Mouse (Mus musculus): ENCODE results near the gene Ppia.
A peak's percentile ranks its signal among the peaks of the same experiment; 100 is the strongest.
"Not testable (repeated sequence)": the region's sequence is repeated elsewhere in the genome, so short reads cannot be mapped to it uniquely, and the experiment has no call there.

Gene Ppia

DNA sequence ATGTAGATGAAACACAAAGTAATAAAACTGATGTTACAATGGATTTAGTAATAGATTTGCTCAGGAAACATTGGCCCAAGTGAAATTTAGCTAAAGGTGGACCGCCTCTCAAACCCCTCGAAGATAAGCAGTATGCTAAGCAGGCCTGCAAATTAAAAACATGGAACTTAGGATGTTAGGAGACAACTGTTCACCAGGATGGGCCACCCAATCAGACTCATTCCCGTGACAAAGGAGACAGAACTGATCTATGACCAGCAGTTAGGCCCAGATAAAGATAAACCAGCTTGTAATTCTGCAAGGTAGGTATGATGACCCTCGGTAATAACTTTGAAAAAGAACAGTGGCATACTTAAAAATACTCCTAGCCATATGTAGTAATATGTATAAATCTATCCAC, 27.9 kb downstream of the Ppia start:
- DNase-seq = no peak

DNA sequence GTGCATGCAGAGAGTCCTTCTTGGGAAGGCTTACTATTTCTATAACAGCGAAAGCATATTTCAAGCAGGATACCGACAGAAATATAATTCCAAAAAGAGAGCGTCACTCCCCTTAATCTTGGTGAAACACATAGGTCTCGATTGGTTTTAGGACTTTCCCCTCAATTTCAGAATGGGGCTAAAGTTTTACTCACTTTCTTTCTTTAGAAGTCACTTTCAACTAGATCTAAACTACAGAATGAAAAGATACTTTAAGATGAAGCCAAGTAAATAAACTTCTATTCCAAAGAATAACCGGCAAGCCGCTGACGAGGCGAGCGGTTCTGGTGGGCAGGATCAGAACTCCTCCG, 28.5 kb downstream of the Ppia start:
- no peak for DNase-seq

DNA sequence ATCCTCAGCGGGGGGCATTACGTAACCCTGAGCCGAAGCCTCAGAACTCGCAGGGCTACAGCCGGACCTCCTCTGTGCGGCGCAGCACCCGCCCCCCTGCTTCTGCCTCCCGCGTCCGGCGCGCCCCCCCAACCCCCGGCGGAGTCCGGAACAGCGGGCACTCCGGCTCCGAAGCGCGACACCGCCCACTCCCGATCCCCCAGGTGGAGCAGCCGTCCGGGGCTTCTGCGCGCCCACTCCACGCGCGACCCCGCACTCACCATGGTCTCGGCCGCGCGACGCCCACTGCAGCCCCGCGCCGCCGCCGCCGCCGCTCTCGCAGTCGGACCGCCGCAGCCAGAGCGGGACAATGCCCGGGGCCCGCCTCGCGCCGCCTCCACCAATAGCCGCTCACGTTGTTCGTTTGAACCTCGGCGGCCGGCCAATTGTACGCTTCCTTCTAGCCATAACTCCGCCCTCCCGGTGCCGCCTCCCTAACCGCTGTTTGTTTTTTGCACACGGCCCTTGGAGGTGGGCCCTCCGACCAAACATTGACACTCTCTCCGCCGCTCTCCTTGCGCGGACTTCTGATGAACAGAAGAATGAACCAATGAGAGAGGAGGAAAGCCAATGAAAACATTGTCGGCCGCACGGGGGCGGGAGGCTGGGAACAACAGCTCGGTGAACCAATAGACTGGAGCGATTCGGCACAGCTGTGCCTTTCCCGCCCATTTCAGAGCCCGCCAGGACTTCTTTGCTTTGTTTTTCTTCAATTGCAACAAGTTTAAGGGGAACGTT, 29.0 kb downstream of the Ppia start, which contains the start of gene H2afv:
H2afv (minus strand) TSS at position 367 of the 777 bp plus-strand sequence.
- peak; percentile 100 for DNase-seq

DNA sequence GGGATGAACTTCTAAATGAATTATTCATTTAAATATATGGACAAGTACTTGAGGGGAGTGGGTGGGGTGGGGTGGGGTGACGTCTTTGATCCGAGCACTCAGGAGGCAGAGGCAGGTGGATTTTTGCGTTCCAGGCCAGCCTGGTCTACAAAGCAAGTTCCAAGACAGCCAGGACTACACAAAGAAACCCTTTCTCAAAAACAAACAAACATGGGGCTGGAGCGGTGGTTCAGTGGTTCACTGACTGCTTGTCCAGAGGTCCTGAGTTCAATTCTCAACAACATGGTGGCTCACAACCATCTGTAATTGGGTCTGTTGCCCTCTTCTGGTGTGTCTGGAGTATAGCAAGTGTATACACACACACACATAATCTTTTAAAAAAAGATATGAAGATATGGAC, 30.2 kb downstream of the Ppia start:
- DNase-seq = no peak

DNA sequence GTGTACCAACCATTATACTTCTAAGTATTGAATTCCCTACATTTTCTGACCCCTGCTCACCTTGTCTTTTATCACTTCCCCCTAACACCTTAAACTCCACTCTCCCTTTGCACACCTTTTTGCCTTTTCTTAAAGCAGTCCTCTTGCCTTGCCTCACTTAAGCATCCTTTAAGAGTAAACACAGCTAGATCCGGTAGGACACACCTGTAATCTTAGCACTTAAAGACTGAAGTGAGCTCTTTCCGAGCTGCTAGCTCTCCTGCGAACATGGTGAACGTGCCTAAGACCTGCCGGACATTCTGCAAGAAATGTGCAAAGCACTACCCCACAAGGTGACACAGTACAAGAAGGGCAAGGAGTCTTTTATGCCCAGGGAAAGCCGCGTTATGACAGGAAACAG, 30.7 kb downstream of the Ppia start:
- no peak for DNase-seq

DNA sequence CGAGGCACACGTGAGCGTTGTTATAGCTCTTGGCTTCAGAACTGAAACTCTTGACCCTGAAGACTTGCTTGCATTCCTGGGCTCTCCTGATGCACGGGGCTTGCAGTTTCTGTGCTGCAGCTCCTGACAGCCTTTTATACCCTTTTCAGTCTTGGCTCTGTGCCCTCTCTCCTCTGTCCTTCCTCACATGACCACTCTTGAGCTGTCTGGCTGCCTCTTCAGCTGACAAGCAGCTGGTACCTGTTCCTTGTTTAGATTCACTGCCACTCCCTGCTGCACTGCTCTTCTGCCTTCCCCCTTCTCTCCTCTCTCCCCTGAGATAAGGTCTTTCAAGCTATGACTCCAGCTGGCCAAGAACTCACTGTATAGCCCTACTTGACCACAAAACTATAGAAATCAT, 32.2 kb downstream of the Ppia start:
- DNase-seq = no peak

DNA sequence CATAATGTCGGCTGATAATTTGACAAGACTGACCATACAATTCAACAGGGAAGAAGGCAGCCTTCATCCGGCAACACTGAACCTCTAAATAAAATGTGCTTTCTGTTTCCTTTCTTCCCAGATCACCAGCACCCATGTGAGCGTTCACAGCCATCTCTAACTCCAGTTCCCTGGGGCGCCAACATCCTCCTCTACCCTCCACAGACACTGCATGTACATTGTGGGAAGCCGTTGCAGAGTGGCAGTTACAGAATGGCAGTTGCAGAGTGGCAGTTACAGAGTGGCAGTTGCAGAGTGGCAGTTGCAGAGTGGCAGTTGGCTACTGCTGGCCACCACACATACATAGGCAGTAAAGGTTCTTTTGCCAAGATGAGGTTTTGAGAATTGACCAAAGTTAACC, 32.9 kb downstream of the Ppia start:
- DNase-seq = not testable (repeated sequence)

DNA sequence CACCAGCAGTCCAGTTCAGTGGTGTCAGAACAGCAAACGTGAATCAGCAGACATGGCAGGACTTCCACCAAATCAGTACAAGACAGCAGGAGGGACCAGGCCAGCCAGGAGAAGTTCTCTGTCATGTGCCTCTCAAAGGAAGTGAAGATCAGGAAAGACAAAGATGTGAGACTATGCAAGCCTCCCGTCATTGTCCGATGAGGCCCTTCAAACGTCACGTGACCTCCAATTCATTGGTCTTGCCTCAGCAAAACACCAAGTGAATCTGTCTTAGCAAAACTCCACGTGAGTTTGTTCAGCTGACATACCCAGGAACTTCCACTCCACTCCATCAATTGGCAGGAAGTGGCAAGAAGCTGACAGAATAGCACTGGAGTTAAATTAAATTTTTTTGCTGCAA, 40.8 kb downstream of the Ppia start:
- no peak for DNase-seq

DNA sequence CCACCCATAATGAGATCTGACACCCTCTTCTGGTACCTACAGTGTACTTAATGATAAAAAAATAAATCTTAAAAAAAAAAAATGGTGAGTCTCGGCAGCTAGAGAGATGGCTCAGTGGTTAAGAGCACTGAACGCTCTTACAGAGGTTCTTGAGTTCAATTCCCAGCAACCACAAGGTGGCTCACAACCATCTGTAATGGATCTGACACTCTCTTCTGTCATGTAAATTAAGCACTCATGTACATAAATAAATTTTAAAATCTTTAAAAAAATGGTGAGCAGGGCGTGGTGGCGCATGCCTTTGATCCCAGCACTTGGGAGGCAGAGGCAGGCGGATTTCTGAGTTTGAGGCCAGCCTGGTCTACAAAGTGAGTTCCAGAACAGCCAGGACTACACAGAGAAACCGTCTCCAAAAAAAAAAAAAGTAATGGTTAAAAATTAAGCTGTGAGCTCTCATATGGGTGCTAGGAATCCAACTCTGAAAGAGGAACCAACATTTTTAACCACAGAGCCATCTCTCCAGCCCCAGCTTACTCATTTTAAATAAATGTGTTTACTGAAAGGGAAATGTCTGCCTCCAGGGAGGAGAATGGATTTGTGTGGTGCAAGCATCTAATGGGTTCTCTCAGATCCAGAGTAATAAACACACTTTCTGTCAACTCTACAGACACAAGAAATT, 48.1 kb downstream of the Ppia start:
- no peak for DNase-seq

DNA sequence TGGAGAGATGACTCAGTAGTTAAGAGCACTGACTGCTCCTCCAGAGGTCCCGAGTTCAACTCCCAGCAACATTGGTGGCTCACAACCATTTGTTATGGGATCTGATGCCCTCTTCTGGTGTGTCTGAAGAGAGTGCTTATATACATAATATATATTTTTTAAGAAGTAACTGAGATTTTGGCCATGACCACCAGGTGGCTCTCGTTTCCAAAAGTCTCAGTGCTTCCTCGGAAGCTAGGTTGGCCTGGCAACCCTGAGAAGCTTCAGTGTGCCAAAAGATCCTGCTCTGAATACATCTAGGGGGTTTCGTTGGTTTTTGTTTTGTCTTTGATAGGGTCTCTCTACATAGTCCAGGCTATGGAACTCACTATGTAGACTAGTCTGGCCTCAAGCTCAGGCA, 49.9 kb downstream of the Ppia start:
- DNase-seq = no peak

DNA sequence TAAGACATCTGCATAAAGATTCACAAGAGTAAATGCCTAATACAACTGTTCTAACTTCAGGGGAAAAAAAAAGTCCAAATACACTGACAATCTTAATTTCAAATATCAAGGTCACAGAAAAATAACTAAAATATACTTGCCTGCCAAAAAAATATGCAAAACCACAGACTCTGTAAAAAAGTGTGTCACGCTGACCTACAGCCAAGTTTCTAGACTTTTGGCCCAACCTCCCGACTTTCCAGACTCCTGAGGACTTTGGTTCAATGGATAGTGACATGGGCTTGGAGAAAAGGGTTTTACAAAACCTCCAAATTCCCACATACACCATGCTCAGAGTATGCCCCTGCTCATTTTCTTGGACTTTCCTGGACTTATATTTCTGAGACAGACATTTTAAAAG, 53.3 kb downstream of the Ppia start:
- DNase-seq = no peak
